Mouse (Mus musculus) heart, embryonic 11.5 days (tissue): Measurements from ENCODE around the gene Rhou. TPM values are rescaled to one million over a fixed set of nuclear protein-coding genes. Genes with fewer than 3 reads are reported as not detected.

Experiments used
- ATAC-seq: fragments of 200-750 bp; cut with Nextera tagmentation; replicated peaks from 2 replicates; pipeline ENCODE4 v1.8.0; 2017; ENCODE audit warnings: moderate library complexity; ENCODE audit not compliant: insufficient number of reproducible peaks, low FRiP score, low TSS enrichment
- H3K27ac ChIP-seq: fragments of 300-500 bp; sonication (generic); 2 replicates; pipeline ENCODE4 v1.5.1; 2014; ENCODE audit warnings: mild to moderate bottlenecking, low read depth, low read length
- H3K27me3 ChIP-seq: fragments of 300-500 bp; sonication (generic); 2 replicates; pipeline ENCODE4 v1.6.1; 2014; ENCODE audit warnings: mild to moderate bottlenecking, low read length, mixed read lengths; ENCODE audit not compliant: control insufficient read depth, insufficient read depth
- H3K36me3 ChIP-seq: fragments of 300-500 bp; sonication (generic); 2 replicates; pipeline ENCODE4 v1.6.1; 2014; ENCODE audit warnings: mild to moderate bottlenecking, low read length, moderate library complexity, mixed read lengths; ENCODE audit not compliant: control insufficient read depth, insufficient read depth
- H3K4me1 ChIP-seq: fragments of 300-500 bp; sonication (generic); 2 replicates; pipeline ENCODE4 v1.6.1; 2014; ENCODE audit warnings: low read length; ENCODE audit not compliant: control insufficient read depth, insufficient read depth
- H3K4me2 ChIP-seq: fragments of 300-500 bp; sonication (generic); 2 replicates; pipeline ENCODE4 v1.6.1; 2014; ENCODE audit warnings: mild to moderate bottlenecking, moderate library complexity
- H3K4me3 ChIP-seq: fragments of 300-500 bp; sonication (generic); 2 replicates; pipeline ENCODE4 v1.5.1; 2014; ENCODE audit warnings: low read depth, low read length
- H3K9ac ChIP-seq: fragments of 300-500 bp; sonication (generic); 2 replicates; pipeline ENCODE4 v1.6.1; 2014; ENCODE audit warnings: mild to moderate bottlenecking, low read depth, low read length, moderate library complexity
- H3K9me3 ChIP-seq: fragments of 300-500 bp; sonication (generic); replicated peaks from 2 replicates; pipeline ENCODE4 v1.6.1; 2016; ENCODE audit warnings: low read length; ENCODE audit not compliant: control insufficient read depth
- WGBS: fragments of 180-500 bp; shearing (Covaris S2); extraction: QIAGEN DNeasy Blood & Tissue Kit; methylation state at CpG from one replicate; pipeline ENCODE4 v1.1.7; 2014; ENCODE audit not compliant: insufficient replicate concordance; 5-methylcytosine and 5-hydroxymethylcytosine counted together
- polyA plus RNA-seq: library from polyadenylated mRNA; unstranded; fragments of >200 nt; fragmentation: Nextera tagmentation; extraction: Ambion mirVana; gene quantifications from 2 replicates; pipeline ENCODE4 v1.2.1, GENCODE M21; 2014

Rhou gene
- polyA plus RNA-seq, 1 experiment from 2014 or later: 17.3 TPM

DNA sequence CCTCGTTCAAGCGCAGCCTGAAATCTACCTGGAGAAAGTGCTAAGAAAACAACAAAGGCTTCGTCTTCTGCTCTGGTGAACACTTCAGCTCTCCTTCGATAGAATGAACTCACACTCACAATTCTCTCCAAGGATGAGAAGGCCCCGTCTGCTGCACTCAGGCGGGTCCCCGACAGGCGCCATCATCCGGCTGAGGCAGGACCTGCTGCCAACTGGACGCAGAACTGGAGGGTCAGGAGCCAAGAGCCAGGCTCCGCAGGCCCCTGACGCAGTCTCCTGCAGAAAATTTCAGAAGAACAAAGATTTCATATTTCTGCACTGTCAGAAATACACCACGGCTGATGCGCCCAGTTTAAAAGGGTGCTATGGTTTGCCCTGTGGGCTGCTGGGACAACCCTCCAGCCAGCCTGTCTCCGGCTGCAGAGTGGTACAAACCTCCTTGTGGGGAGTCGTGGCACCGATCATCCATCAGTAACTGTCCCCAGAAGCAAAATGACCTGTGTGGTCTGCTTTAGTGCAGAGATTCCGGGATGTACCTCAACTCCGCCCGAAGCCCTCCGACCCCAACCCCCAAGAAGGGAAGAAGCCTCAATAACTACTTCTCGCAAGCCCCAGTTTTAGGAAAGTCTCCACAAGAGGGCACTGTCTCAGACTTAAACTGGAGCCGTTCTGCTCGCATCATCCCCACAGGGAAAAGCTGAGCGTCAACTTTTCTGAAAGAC, 10.2 kb upstream of the Rhou start:
- Histone ChIP-seq H3K4me3 (peak overlapping the region; percentile 30; the same call in 1 of the 2 replicates), H3K9me3 (no peaks in the 10 kb centered on the region), H3K4me2 (peak overlapping the region; percentile 63), H3K9ac (0 out of 2 replicates have a peak overlapping the region, but pooled peaks have one; percentile 23), H3K4me1 (peaks cover 2% of the 10 kb centered on the region; the same call in 1 of the 2 replicates), H3K27ac (no peak overlapping the region), H3K36me3 (no peaks in the 10 kb centered on the region), H3K27me3 (no peaks in the 10 kb centered on the region; the same call in 1 of the 2 replicates)
- no peak for ATAC-seq
- WGBS: 19% methylated on average over 25 of the region's 25 CpGs

DNA sequence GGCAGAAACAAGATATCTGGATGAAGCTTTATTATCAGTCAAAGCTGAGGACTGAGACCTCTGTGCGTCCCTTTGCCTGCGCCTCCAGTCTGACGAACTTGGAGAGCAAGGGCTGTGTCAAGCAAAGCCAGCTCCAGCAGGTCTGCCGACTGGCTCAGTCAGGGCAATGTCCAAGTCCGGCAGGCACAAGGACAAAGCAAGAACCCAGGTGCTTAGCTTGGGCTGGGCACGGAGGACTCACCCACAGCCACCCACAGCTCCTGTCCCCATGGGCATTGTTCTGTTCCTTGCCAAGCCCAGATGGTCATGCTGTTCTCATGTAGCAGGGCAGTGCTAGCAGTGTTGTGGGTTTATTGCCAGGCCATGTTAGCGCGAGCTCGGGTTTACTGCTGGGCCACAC, 8.5 kb upstream of the Rhou start:
- H3K27me3 ChIP-seq: no peaks in the 10 kb centered on the region; the same call in 1 of the 2 replicates
- H3K4me3 ChIP-seq: no peak overlapping the region
- no peak for ATAC-seq
- no peak overlapping the region for H3K4me2 ChIP-seq
- 78% methylated on average over 9 of the region's 9 CpGs for WGBS
- no peak overlapping the region for H3K27ac ChIP-seq
- no peak overlapping the region for H3K9ac ChIP-seq
- peaks cover 3% of the 10 kb centered on the region; the same call in 1 of the 2 replicates for H3K4me1 ChIP-seq
- no peaks in the 10 kb centered on the region for H3K9me3 ChIP-seq
- H3K36me3 ChIP-seq: no peaks in the 10 kb centered on the region

DNA sequence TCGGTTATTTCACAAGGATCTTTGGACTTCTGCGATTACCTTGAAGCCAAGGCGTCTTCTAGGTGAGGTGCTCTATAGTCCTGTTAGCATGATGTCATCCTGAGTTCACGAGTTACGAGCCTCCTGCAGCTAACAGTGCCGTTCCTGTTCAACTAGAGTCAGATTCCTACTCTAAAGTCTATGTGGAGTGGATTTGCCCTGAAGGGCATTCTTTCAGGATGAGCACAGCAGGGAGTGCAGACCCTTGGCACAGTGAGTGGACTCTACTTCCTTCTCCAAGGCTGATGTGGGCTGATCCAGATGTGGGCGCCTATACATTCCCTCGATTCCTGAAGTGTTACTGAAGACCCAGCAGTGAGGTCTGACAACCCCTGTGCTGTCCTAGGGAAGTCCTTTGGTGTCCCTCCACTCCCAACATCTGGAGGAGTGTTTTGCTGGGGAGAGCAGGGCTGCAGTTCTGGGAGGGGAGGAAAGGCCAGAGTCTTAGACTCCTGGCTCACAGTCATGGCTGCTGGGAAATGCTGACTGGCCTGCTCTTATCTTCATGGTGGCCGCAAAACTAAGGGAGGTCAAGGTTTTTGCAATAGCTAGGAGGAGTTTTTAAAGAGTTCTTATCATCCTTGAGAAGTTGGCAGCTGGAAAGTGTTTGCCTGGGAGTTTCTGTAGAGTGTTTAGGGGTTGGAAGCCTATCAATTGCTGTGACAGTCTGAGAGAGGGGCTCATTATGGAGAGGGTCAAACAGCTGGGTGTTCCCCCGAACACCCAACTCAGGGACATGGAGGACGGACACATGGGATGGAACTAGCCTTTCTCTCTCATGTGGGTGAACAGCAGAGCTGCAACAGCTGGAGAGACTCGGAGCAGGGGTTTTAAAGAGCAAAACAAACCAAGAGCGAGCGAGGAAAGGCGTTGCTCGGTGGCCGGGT, 5.2 kb upstream of the Rhou start:
- Histone ChIP-seq H3K4me1 (peaks cover 8% of the 10 kb centered on the region), H3K9ac (no peak overlapping the region), H3K36me3 (no peaks in the 10 kb centered on the region), H3K9me3 (no peaks in the 10 kb centered on the region), H3K27ac (peak overlapping the region; percentile 50; the same call in 1 of the 2 replicates), H3K4me3 (no peak overlapping the region), H3K4me2 (no peak overlapping the region), H3K27me3 (no peaks in the 10 kb centered on the region; the same call in 1 of the 2 replicates)
- no peak for ATAC-seq
- WGBS: 61% methylated on average over 17 of the region's 17 CpGs

DNA sequence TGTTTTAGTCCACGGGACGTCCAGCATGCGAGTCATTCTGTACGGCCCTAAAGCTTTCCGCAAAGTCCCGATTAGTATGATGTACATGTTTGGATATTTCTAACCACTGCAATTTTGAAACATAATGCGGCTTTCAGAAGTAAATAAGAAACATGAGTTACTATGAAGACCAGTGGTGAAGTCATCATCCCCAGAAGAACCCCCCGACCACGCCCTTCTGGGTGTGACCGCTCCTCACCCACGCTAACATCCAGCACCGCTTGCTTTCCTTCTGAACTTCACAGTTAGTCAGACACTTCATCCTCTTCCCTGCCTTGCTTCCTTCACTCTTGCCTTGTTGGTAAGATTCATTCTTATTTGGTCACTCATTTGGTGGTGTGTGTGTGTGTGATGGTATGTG, 4.2 kb upstream of the Rhou start:
- H3K27me3 ChIP-seq: no peaks in the 10 kb centered on the region; the same call in 1 of the 2 replicates
- H3K27ac ChIP-seq: no peak overlapping the region
- ATAC-seq: no peak
- H3K4me3 ChIP-seq: no peak overlapping the region
- no peaks in the 10 kb centered on the region for H3K9me3 ChIP-seq
- no peak overlapping the region for H3K4me2 ChIP-seq
- 83% methylated on average over 12 of the region's 12 CpGs for WGBS
- H3K9ac ChIP-seq: no peak overlapping the region
- no peaks in the 10 kb centered on the region for H3K36me3 ChIP-seq
- peaks cover 8% of the 10 kb centered on the region for H3K4me1 ChIP-seq

DNA sequence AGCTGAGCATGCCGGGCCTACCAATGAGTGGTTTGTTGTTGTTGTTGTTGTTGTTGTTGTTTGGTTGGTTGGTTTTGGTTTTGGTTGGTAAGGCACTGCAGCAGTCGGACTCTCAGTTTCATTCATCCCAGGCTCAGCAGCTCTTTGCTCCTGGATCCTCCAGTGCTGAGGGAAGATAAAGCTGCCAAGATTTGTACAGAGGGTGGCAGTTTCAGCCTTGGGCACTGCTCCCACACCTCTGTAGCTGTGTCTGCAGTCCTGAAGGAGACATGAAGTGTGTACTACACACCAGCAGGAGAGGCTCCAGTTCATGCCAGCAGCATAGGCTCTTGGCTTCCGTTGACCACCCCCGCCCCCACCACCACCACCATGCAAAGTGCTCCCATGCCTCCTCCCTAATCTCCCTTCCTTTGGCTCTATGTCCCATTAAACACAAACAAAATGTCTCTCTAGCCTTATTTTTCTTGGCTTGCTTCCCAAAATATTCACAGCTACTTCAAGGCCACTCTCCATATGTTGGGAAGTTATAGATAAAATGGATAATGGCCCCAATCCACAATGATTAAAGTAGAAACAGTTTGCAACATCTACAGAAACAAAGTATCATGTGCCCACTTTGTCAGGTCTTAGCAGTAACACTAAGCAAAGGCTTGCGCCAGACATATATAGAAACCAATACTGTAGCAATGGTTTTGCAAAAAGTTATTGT, 2.2 kb upstream of the Rhou start:
- H3K9ac ChIP-seq: no peak overlapping the region
- ATAC-seq: no peak
- no peak overlapping the region for H3K4me2 ChIP-seq
- no peaks in the 10 kb centered on the region for H3K9me3 ChIP-seq
- H3K27ac ChIP-seq: no peak overlapping the region
- peaks cover 18% of the 10 kb centered on the region for H3K4me1 ChIP-seq
- 69% methylated on average over 5 of the region's 5 CpGs for WGBS
- peaks cover 3% of the 10 kb centered on the region; the same call in 1 of the 2 replicates for H3K36me3 ChIP-seq
- no peak overlapping the region for H3K4me3 ChIP-seq
- H3K27me3 ChIP-seq: no peaks in the 10 kb centered on the region

DNA sequence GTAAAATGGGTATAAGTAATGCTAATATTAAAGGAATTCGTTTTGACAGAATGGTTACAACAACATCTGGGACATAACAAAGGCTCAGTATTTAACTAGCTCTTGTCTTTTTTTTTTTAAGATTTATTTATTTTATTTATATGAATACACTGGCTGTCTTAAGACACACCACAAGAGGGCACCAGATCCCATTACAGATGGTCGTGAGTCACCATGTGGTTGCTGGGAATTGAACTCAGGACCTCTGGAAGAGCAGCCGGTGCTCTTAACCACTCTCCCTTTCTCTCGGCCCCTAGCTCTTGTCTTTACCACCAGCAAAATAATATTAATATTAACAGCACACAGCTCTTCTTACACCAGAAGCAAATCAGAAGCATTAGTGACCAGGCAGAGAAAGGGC, 1.1 kb upstream of the Rhou start:
- H3K4me1 ChIP-seq: peaks cover 18% of the 10 kb centered on the region
- H3K9me3 ChIP-seq: no peaks in the 10 kb centered on the region
- WGBS: 62% methylated on average over 4 of the region's 4 CpGs
- H3K27me3 ChIP-seq: no peaks in the 10 kb centered on the region
- no peak overlapping the region for H3K4me2 ChIP-seq
- H3K36me3 ChIP-seq: peaks cover 11% of the 10 kb centered on the region
- no peak overlapping the region for H3K27ac ChIP-seq
- no peak overlapping the region for H3K9ac ChIP-seq
- ATAC-seq: no peak
- H3K4me3 ChIP-seq: no peak overlapping the region

DNA sequence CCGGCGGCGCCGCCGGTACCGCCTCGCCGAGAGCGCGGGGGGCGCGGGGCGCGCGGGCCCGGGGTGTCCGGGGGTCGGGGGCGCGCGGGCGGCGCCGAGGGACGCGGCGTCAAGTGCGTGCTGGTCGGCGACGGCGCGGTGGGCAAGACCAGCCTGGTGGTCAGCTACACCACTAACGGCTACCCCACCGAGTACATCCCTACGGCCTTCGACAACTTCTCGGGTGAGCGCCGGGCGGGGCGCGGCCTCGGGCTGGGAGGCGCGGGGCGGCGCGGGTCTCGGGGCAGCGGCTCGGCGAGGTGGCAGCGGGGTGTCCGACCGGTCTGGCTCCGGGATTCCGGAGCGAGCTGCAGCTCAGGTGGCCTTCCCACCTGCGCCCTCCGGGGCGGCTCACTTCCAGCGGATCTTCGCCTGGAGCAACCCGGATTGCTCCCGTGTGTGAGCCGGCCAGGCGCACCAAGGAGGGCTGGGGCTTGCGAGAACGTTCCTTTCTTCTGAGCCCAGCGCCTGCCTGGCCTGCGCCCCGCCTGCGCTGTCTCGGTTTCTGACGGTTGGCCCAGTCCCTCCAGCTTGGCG, 353 bp downstream of the Rhou start:
- no peaks in the 10 kb centered on the region for H3K27me3 ChIP-seq
- peak overlapping the region; percentile 74 for H3K4me2 ChIP-seq
- H3K4me1 ChIP-seq: peaks cover 15% of the 10 kb centered on the region
- no peaks in the 10 kb centered on the region for H3K9me3 ChIP-seq
- peak overlapping the region; percentile 80 for H3K4me3 ChIP-seq
- peaks cover 20% of the 10 kb centered on the region for H3K36me3 ChIP-seq
- ATAC-seq: peak; percentile 14; the same call in 1 of the 2 replicates
- peak overlapping the region; percentile 87 for H3K27ac ChIP-seq
- WGBS: under 1% methylated on average over 63 of the region's 77 CpGs
- H3K9ac ChIP-seq: peak overlapping the region; percentile 91

DNA sequence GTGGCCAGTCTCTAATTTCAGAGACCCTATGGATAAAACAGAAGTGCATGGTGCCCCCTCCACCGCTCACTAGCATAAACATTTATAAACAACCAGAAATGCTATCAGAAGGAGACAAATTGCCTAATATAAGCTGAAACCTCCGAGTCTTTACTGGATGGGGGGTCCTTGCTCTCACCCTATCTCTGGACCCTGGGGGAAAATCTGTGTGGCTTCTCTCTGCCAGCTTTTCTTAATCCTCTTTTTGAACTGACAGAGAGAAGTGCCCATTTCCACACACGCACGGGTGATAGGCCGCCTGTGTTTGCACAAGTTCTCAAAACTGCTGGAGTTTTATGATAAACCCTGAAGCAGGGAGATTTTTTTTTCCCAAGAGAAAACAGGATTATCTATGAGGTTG, 1.0 kb downstream of the Rhou start:
- 11% methylated on average over 5 of the region's 5 CpGs for WGBS
- Histone ChIP-seq H3K4me2 (peak overlapping the region; percentile 74), H3K27me3 (no peaks in the 10 kb centered on the region), H3K9ac (peak overlapping the region; percentile 91), H3K36me3 (peaks cover 20% of the 10 kb centered on the region), H3K9me3 (no peaks in the 10 kb centered on the region), H3K4me1 (peaks cover 16% of the 10 kb centered on the region), H3K27ac (peak overlapping the region; percentile 87), H3K4me3 (peak overlapping the region; percentile 80)
- ATAC-seq: no peak
